Mouse (Mus musculus): Measurements from ENCODE around the gene Gm8765.
"Not testable (repeated sequence)": the region's sequence is repeated elsewhere in the genome, so short reads cannot be mapped to it uniquely, and the experiment has no call there.

The Gm8765 gene

GRCm38 (mm10) chr13:50698012-50698411, at the start of gene Gm8765:
Gene Gm8765 (plus strand): TSS chr13:50698312.
- not testable (repeated sequence) for DNase-seq (ENCODE audit: low read depth, low spot score)

- not testable (repeated sequence) for DNase-seq (ENCODE audit: low read depth, low spot score)
Measured at GRCm38 (mm10) chr13:50648771-50649170, 49.3 kb upstream of the Gm8765 start.

GRCm38 (mm10) chr13:50750282-50750681, 52.2 kb downstream of the Gm8765 start:
- not testable (repeated sequence) for DNase-seq (ENCODE audit: low read depth, low spot score)

GRCm38 (mm10) chr13:50751732-50752131, 53.6 kb downstream of the Gm8765 start:
- DNase-seq (ENCODE audit: low read depth, low spot score) = no peak

GRCm38 (mm10) chr13:50752961-50753360, 54.8 kb downstream of the Gm8765 start:
- not testable (repeated sequence) for DNase-seq (ENCODE audit: low read depth, low spot score)

All from WW6 (cell line).